Mouse (Mus musculus) thymus, postnatal 25 days (tissue): ENCODE results near the gene Fyn.

Source experiments
- DNase-seq: peaks from one replicate; pipeline ENCODE4 v3.0.0; 2022

Fyn gene

GRCm38 (mm10) chr10:39484382-39484826 is 115.7 kb downstream of the Fyn start:
- peak; percentile 44 for DNase-seq

- peak; percentile 31 for DNase-seq
These were observed 116.2 kb downstream of the Fyn start for GRCm38 (mm10) chr10:39484892-39485291.

- DNase-seq, result no peak
These were observed 117.3 kb downstream of the Fyn start for GRCm38 (mm10) chr10:39485939-39486338.

- DNase-seq, result no peak
These were observed 118.1 kb downstream of the Fyn start for GRCm38 (mm10) chr10:39486501-39487450.

- DNase-seq, result peak; percentile 54
These were observed 119.2 kb downstream of the Fyn start for GRCm38 (mm10) chr10:39487740-39488415.

- peak; percentile 33 for DNase-seq
These were observed 119.9 kb downstream of the Fyn start for GRCm38 (mm10) chr10:39488542-39488941.

GRCm38 (mm10) chr10:39488956-39489355 is 120.3 kb downstream of the Fyn start:
- DNase-seq, result peak; percentile 71

GRCm38 (mm10) chr10:39490349-39491121 is 121.9 kb downstream of the Fyn start:
- DNase-seq, result no peak

GRCm38 (mm10) chr10:39492146-39492545 is 123.5 kb downstream of the Fyn start:
- no peak for DNase-seq

- no peak for DNase-seq
These were observed 124.4 kb downstream of the Fyn start for GRCm38 (mm10) chr10:39493007-39493406.

GRCm38 (mm10) chr10:39498641-39499040 is 130.0 kb downstream of the Fyn start:
- DNase-seq, result no peak

GRCm38 (mm10) chr10:39501571-39501970 is 132.9 kb downstream of the Fyn start:
- DNase-seq, result no peak

GRCm38 (mm10) chr10:39501977-39502706 is 133.5 kb downstream of the Fyn start:
- peak; percentile 69 for DNase-seq

GRCm38 (mm10) chr10:39503331-39503730 is 134.7 kb downstream of the Fyn start:
- DNase-seq, result no peak

GRCm38 (mm10) chr10:39505007-39505406 is 136.4 kb downstream of the Fyn start:
- no peak for DNase-seq

- no peak for DNase-seq
These were observed 137.0 kb downstream of the Fyn start for GRCm38 (mm10) chr10:39505621-39506020.

GRCm38 (mm10) chr10:39506353-39506752 is 137.7 kb downstream of the Fyn start:
- DNase-seq, result no peak

- no peak for DNase-seq
These were observed 138.2 kb downstream of the Fyn start for GRCm38 (mm10) chr10:39506831-39507230.

- no peak for DNase-seq
These were observed 140.1 kb downstream of the Fyn start for GRCm38 (mm10) chr10:39508801-39509200.

- no peak for DNase-seq
These were observed 141.3 kb downstream of the Fyn start for GRCm38 (mm10) chr10:39509937-39510336.

GRCm38 (mm10) chr10:39512631-39513314 is 144.1 kb downstream of the Fyn start:
- DNase-seq, result no peak

GRCm38 (mm10) chr10:39514916-39515315 is 146.3 kb downstream of the Fyn start:
- peak; percentile 62 for DNase-seq
